Mouse (Mus musculus): ENCODE measurements at regions not wholly inside any gene's neighbourhood (a gene's known extent, or its start where the extent isn't known, plus 50 kb on each side); places are given as distances from the start of the nearest gene placed in this dataset.
"Not testable (repeated sequence)": the region's sequence is repeated elsewhere in the genome, so short reads cannot be mapped to it uniquely, and the experiment has no call there.

- no peak for ATAC-seq (ENCODE audit: insufficient read depth)
- no peak for DNase-seq
- H3K4me2 ChIP-seq: no peak overlapping the region
- no peaks in the 10 kb centered on the region for H3K9me3 ChIP-seq (ENCODE audit: low read depth, low read length)
- no peak for TF ChIP-seq CTCF (IDR thresholded peaks at IDR 0.05; ENCODE audit: low read depth)
- H3K4me3 ChIP-seq (ENCODE audit: low read depth, low read length): no peak overlapping the region
- H3K27me3 ChIP-seq (ENCODE audit: insufficient read depth, low read length): no peaks in the 10 kb centered on the region
- no peaks in the 10 kb centered on the region for H3K36me3 ChIP-seq (ENCODE audit: insufficient read depth)
- no peak overlapping the region for H3K27ac ChIP-seq (ENCODE audit: low read depth)
- no peaks in the 10 kb centered on the region for H3K4me1 ChIP-seq (ENCODE audit: insufficient read depth)
- no peak overlapping the region for H3K9ac ChIP-seq
- 12% methylated on average over 5 of the region's 5 CpGs for WGBS
Measured at GRCm38 (mm10) chr13:103622324-103622723, 152.1 kb downstream of the Srek1 start.

DNA sequence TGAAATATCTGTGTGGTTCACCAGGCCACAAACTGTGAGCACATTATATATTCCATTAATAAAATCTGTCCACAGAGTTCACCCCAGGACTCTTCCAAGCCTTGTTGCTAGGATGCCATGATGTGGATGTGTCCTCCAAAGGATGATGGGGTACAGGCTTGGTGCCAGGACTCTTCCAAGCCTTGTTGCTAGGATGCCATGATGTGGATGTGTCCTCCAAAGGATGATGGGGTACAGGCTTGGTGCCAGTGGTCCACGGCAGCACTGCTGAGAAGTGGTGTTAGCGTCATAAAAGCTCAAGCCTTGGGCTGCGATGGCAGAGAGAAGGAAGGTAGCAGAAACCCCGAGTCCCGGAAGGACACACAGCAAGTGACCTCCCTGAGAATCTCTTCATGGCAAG is 153.4 kb downstream of the Srek1 start:
- not testable (repeated sequence) for H3K4me1 ChIP-seq (ENCODE audit: insufficient read depth); H3K27me3 ChIP-seq (ENCODE audit: insufficient read depth, low read length); H3K9me3 ChIP-seq (ENCODE audit: low read depth, low read length); H3K4me3 ChIP-seq (ENCODE audit: low read depth, low read length); H3K27ac ChIP-seq (ENCODE audit: low read depth); H3K9ac ChIP-seq; DNase-seq; ATAC-seq (ENCODE audit: insufficient read depth); H3K4me2 ChIP-seq; H3K36me3 ChIP-seq (ENCODE audit: insufficient read depth)
- WGBS: 77% methylated on average over 5 of the region's 5 CpGs

DNA sequence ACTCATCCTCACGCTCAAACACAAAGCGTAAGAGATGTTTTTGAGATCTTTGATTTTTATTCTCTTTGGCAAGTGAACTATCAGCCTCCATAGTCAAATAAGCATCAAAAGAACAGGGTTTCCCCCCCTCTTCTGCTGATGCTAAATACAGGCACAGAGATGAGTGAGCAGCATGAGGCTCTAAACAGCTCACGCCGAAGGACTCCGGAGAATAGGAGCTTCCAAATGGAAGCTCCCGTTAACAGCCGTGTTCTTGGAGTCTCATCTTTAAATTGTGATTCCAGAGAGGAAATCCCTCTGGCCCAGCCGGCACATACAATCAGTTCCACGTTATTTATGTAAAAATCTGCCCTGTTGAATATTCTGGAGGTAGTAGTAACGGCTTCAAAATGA is 161.1 kb downstream of the Srek1 start:
- H3K27ac ChIP-seq (ENCODE audit: low read depth): no peak overlapping the region
- 81% methylated on average over 10 of the region's 10 CpGs for WGBS
- H3K4me1 ChIP-seq (ENCODE audit: insufficient read depth): no peaks in the 10 kb centered on the region
- H3K4me2 ChIP-seq: no peak overlapping the region
- no peak overlapping the region for H3K4me3 ChIP-seq (ENCODE audit: low read depth, low read length)
- no peak for ATAC-seq (ENCODE audit: insufficient read depth)
- no peak for TF ChIP-seq CTCF (IDR thresholded peaks at IDR 0.05; ENCODE audit: low read depth)
- H3K36me3 ChIP-seq (ENCODE audit: insufficient read depth): no peaks in the 10 kb centered on the region
- DNase-seq: no peak
- no peaks in the 10 kb centered on the region for H3K9me3 ChIP-seq (ENCODE audit: low read depth, low read length)
- no peaks in the 10 kb centered on the region for H3K27me3 ChIP-seq (ENCODE audit: insufficient read depth, low read length)
- H3K9ac ChIP-seq: no peak overlapping the region

DNA sequence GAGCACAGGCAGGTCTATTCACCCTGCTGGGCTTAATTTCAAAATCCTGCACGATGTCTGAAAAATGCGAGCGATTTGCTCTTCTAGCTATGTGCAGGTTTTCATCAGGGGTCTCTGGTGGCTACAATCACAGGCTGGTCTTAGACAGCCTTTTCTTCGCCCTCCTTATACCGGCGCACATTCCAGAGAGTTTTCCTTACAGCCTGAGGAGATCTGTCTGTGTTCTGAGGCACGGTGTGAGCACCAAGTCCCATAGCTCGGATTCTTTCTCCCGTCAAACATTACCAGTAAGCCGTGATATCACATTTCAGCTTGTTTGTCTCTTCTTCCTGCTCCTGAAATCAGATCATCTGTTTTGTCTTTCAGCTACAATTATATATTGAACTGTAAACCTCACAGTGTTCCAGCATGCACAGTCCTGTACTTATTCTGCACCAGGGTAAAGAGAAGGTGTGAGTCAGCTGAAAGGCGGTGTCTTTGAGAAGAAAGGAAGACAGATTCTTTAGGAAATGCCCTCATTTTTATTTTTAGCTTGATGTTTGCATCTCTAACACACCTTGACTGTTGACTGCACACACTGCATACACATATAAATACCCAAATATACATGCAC is 161.6 kb downstream of the Srek1 start:
- Histone ChIP-seq H3K27me3 (ENCODE audit: insufficient read depth, low read length) (no peaks in the 10 kb centered on the region), H3K4me1 (ENCODE audit: insufficient read depth) (no peaks in the 10 kb centered on the region), H3K4me2 (no peak overlapping the region), H3K4me3 (ENCODE audit: low read depth, low read length) (no peak overlapping the region), H3K9ac (no peak overlapping the region), H3K27ac (ENCODE audit: low read depth) (no peak overlapping the region), H3K9me3 (ENCODE audit: low read depth, low read length) (no peaks in the 10 kb centered on the region), H3K36me3 (ENCODE audit: insufficient read depth) (no peaks in the 10 kb centered on the region)
- 37% methylated on average over 11 of the region's 11 CpGs for WGBS
- no peak; the same call in 1 of the 2 replicates for ATAC-seq (ENCODE audit: insufficient read depth)
- no peak for TF ChIP-seq CTCF (IDR thresholded peaks at IDR 0.05; ENCODE audit: low read depth)
- no peak for DNase-seq

GRCm38 (mm10) chr13:103602302-103602701 is 172.1 kb downstream of the Srek1 start:
- WGBS: 85% methylated on average over 5 of the region's 5 CpGs
- TF ChIP-seq CTCF (IDR thresholded peaks at IDR 0.05; ENCODE audit: low read depth): no peak
- DNase-seq: no peak

GRCm38 (mm10) chr13:103592371-103592770 is 182.0 kb downstream of the Srek1 start:
- H3K9ac ChIP-seq: no peak overlapping the region
- 86% methylated on average over 16 of the region's 16 CpGs for WGBS
- H3K27ac ChIP-seq (ENCODE audit: low read depth): no peak overlapping the region
- ATAC-seq (ENCODE audit: insufficient read depth): no peak
- no peak overlapping the region for H3K4me2 ChIP-seq
- no peak for TF ChIP-seq CTCF (IDR thresholded peaks at IDR 0.05; ENCODE audit: low read depth)
- no peak overlapping the region for H3K4me3 ChIP-seq (ENCODE audit: low read depth, low read length)
- H3K4me1 ChIP-seq (ENCODE audit: insufficient read depth): no peaks in the 10 kb centered on the region
- DNase-seq: no peak
- H3K27me3 ChIP-seq (ENCODE audit: insufficient read depth, low read length): no peaks in the 10 kb centered on the region
- H3K36me3 ChIP-seq (ENCODE audit: insufficient read depth): no peaks in the 10 kb centered on the region
- H3K9me3 ChIP-seq (ENCODE audit: low read depth, low read length): no peaks in the 10 kb centered on the region

More at GRCm38 (mm10) chr13:103602302-103602701, 172.1 kb downstream of the Srek1 start:
- no peak for ATAC-seq (ENCODE audit: insufficient read depth)
- H3K27me3 ChIP-seq (ENCODE audit: insufficient read depth, low read length): no peaks in the 10 kb centered on the region
- H3K9ac ChIP-seq: no peak overlapping the region
- H3K4me1 ChIP-seq (ENCODE audit: insufficient read depth): no peaks in the 10 kb centered on the region
- no peak overlapping the region for H3K27ac ChIP-seq (ENCODE audit: low read depth)
- H3K36me3 ChIP-seq (ENCODE audit: insufficient read depth): no peaks in the 10 kb centered on the region
- H3K4me3 ChIP-seq (ENCODE audit: low read depth, low read length): no peak overlapping the region
- no peaks in the 10 kb centered on the region for H3K9me3 ChIP-seq (ENCODE audit: low read depth, low read length)
- no peak overlapping the region for H3K4me2 ChIP-seq

- TF ChIP-seq CTCF (IDR thresholded peaks at IDR 0.05; ENCODE audit: low read depth): no peak
- no peak for ATAC-seq (ENCODE audit: insufficient read depth)
Measured at GRCm38 (mm10) chr13:103591874-103592273, 182.5 kb downstream of the Srek1 start.

DNA sequence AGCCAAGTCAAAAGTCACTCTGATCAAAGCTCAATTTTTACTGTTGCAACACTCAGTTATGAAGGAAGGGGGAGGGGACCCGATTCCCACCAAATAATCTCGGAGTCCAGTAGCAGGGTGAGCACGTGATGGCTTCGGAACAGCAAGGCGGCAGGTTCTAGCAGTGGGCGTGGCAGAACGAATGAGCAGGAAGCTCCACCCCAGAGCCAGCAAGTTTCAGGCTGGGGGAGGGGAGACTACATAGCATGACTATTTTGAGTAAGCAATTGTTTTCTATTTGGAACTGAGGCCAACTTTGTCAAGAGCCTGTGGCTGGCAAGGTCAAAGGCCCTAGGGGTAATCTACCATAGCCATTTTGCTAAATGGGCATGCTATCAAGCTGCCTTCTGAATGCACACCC is 183.0 kb downstream of the Srek1 start:
- H3K36me3 ChIP-seq (ENCODE audit: insufficient read depth); H3K9me3 ChIP-seq (ENCODE audit: low read depth, low read length); ATAC-seq (ENCODE audit: insufficient read depth); H3K27me3 ChIP-seq (ENCODE audit: insufficient read depth, low read length); H3K27ac ChIP-seq (ENCODE audit: low read depth); H3K4me1 ChIP-seq (ENCODE audit: insufficient read depth); DNase-seq; H3K4me2 ChIP-seq; H3K9ac ChIP-seq; H3K4me3 ChIP-seq (ENCODE audit: low read depth, low read length): not testable (repeated sequence)
- 61% methylated on average over 7 of the region's 7 CpGs for WGBS

More at GRCm38 (mm10) chr13:103591874-103592273, 182.5 kb downstream of the Srek1 start:
- Histone ChIP-seq H3K4me2 (no peak overlapping the region), H3K27ac (ENCODE audit: low read depth) (no peak overlapping the region), H3K4me3 (ENCODE audit: low read depth, low read length) (no peak overlapping the region), H3K9me3 (ENCODE audit: low read depth, low read length) (no peaks in the 10 kb centered on the region), H3K27me3 (ENCODE audit: insufficient read depth, low read length) (no peaks in the 10 kb centered on the region), H3K36me3 (ENCODE audit: insufficient read depth) (no peaks in the 10 kb centered on the region), H3K9ac (no peak overlapping the region), H3K4me1 (ENCODE audit: insufficient read depth) (no peaks in the 10 kb centered on the region)
- 83% methylated on average over 6 of the region's 6 CpGs for WGBS
- no peak for DNase-seq
